11 mouse cellular contexts compared by ENCODE assay signal in the genomic region with DNA sequence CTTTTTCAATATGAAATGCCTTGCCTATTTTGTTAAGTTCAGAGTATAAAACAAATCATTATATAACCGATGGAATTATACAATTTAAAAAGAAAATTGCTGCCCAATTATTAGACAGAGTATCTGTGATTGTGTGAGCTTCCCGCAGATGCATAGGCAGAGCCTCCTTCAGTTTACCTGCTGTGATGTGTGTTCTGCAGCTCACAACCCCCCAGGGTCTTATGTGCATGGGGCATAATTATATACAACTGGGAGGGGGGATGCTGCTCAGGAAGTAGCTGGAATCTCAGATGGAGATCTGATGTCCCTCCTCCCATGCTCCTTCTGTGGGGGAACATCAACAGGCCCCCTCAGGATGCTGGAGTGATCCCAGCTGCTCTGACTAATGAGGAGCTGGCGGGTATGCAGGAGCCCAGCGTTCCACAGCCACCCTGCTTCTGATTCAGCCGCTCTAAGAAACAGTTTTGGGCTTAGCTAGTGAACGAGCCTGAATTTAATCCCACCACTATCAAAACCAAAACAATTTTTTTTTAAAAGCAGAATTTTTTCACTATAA. TPM values are rescaled to one million over a fixed set of nuclear protein-coding genes. Genes with fewer than 3 reads are reported as not detected.
DNase-seq lines count a peak whose midpoint lies in the region; ATAC-seq and TF ChIP-seq lines count a peak whose summit lies in the region.
"Had no signal": no experiment of that assay in that cellular context is flagged by ENCODE, and none has a peak within 500 bp of the region (broad histone marks: within the 10 kb centered on the region; RNA-seq: fewer than 3 reads in every experiment).

No protein-coding gene starts in this region.

- H3K27me3 ChIP-seq in kidney, embryonic 15.5 days = no peaks in the 10 kb centered on the region
- no peaks in the 10 kb centered on the region for H3K27me3 ChIP-seq in kidney, adult 2 months (replicated peaks; ENCODE audit: control insufficient read depth, insufficient read depth, low read length)
- H3K27me3 ChIP-seq in hindbrain, embryonic 12.5 days = no peaks in the 10 kb centered on the region
- no peaks in the 10 kb centered on the region for H3K27me3 ChIP-seq in liver, postnatal 0 days (ENCODE audit: insufficient read depth, low read length)
- H3K27me3 ChIP-seq: embryonic facial prominence, embryonic 13.5 days; limb, embryonic 15.5 days had no signal

- no peaks in the 10 kb centered on the region for H3K9me3 ChIP-seq in kidney, embryonic 15.5 days (replicated peaks)
- no peaks in the 10 kb centered on the region for H3K9me3 ChIP-seq in hindbrain, embryonic 12.5 days (replicated peaks)
- H3K9me3 ChIP-seq in liver, postnatal 0 days (ENCODE audit: low read length) = no peaks in the 10 kb centered on the region
- H3K9me3 ChIP-seq: embryonic facial prominence, embryonic 13.5 days; limb, embryonic 15.5 days had no signal

- peaks cover 9% of the 10 kb centered on the region for H3K36me3 ChIP-seq in kidney, embryonic 15.5 days
- H3K36me3 ChIP-seq in kidney, adult 2 months (ENCODE audit: control insufficient read depth, insufficient read depth, low read length) = no peaks in the 10 kb centered on the region
- H3K36me3 ChIP-seq in hindbrain, embryonic 12.5 days = peaks cover 23% of the 10 kb centered on the region; the same call in 1 of the 2 replicates
- no peaks in the 10 kb centered on the region for H3K36me3 ChIP-seq in liver, postnatal 0 days (replicated peaks; ENCODE audit: insufficient read depth, low read length)

- H3K9ac ChIP-seq in kidney, embryonic 15.5 days = no peak overlapping the region
- H3K9ac ChIP-seq in hindbrain, embryonic 12.5 days = no peak overlapping the region
- no peak overlapping the region for H3K9ac ChIP-seq in liver, postnatal 0 days (replicated peaks)
- H3K9ac ChIP-seq: embryonic facial prominence, embryonic 13.5 days; limb, embryonic 15.5 days had no signal

- 51% methylated on average over 6 of the region's 6 CpGs for WGBS in kidney, embryonic 15.5 days
- 71% methylated on average over 6 of the region's 6 CpGs for WGBS in kidney, adult 2 months
- 57% methylated on average over 6 of the region's 6 CpGs for WGBS in hindbrain, embryonic 12.5 days
- 76% methylated on average over 6 of the region's 6 CpGs for WGBS in liver, postnatal 0 days (ENCODE audit: insufficient replicate concordance)

- no peak for TF ChIP-seq POLR2A in kidney, adult 2 months (IDR thresholded peaks at IDR 0.05; ENCODE audit: low read depth, low read length)

- no peak overlapping the region for H3K4me3 ChIP-seq in kidney, embryonic 15.5 days (replicated peaks)
- no peak overlapping the region for H3K4me3 ChIP-seq in kidney, adult 2 months (ENCODE audit: insufficient read depth, low read depth, low read length)
- no peak overlapping the region for H3K4me3 ChIP-seq in hindbrain, embryonic 12.5 days
- H3K4me3 ChIP-seq in liver, postnatal 0 days (ENCODE audit: low read depth, low read length) = no peak overlapping the region
- H3K4me3 ChIP-seq: embryonic facial prominence, embryonic 13.5 days; limb, embryonic 15.5 days had no signal

- no peak overlapping the region for H3K27ac ChIP-seq in kidney, embryonic 15.5 days
- H3K27ac ChIP-seq in kidney, adult 2 months (ENCODE audit: insufficient read depth, low read depth, low read length) = no peak overlapping the region
- H3K27ac ChIP-seq in hindbrain, embryonic 12.5 days = no peak overlapping the region
- H3K27ac ChIP-seq in liver, postnatal 0 days (ENCODE audit: low read depth) = no peak overlapping the region
- H3K27ac ChIP-seq: embryonic facial prominence, embryonic 13.5 days; limb, embryonic 15.5 days had no signal

- no peak overlapping the region for H3K4me2 ChIP-seq in kidney, embryonic 15.5 days
- no peak overlapping the region for H3K4me2 ChIP-seq in hindbrain, embryonic 12.5 days (replicated peaks)
- no peak overlapping the region for H3K4me2 ChIP-seq in liver, postnatal 0 days (ENCODE audit: low read depth, low read length)
- H3K4me2 ChIP-seq: embryonic facial prominence, embryonic 13.5 days; heart, embryonic 11.5 days; limb, embryonic 15.5 days had no signal

- DNase-seq in kidney, adult 2 months = no peak
- DNase-seq in Muller cell, postnatal 12 days (ENCODE audit: inconsistent ontology term) = peak; percentile 25
- peak; percentile 36 to 49 for DNase-seq in left cerebral cortex, postnatal 36 days (ENCODE audit: low spot score in 2 of 2)
- DNase-seq in spleen, postnatal 36 days (ENCODE audit: low spot score in 2 of 2) = no peak
- no peak for DNase-seq in liver, postnatal 0 days

- intact Hi-C loops in left cerebral cortex, postnatal 36 days (cut with DNase I) = no loop called here

- peak; percentile 58; the same call in 1 of the 2 replicates for ATAC-seq in kidney, embryonic 15.5 days (replicated peaks; ENCODE audit: low FRiP score)
- ATAC-seq in hindbrain, embryonic 12.5 days (ENCODE audit: low FRiP score) = peak; percentile 85
- ATAC-seq in liver, postnatal 0 days = no peak
- no peak for ATAC-seq in erythroblast, adult 5-6 weeks (replicated peaks; ENCODE audit: low FRiP score, poor library complexity, severe bottlenecking)

- no peak for TF ChIP-seq EP300 in liver, postnatal 0 days (IDR thresholded peaks at IDR 0.05; ENCODE audit: low read depth)

- peaks cover 4% of the 10 kb centered on the region; the same call in 1 of the 2 replicates for H3K4me1 ChIP-seq in kidney, embryonic 15.5 days
- peaks cover 10% of the 10 kb centered on the region; the same call in 1 of the 2 replicates for H3K4me1 ChIP-seq in kidney, adult 2 months (ENCODE audit: control insufficient read depth, insufficient read depth, low read length)
- peaks cover 7% of the 10 kb centered on the region; the same call in 1 of the 2 replicates for H3K4me1 ChIP-seq in hindbrain, embryonic 12.5 days
- H3K4me1 ChIP-seq in liver, postnatal 0 days (ENCODE audit: insufficient read depth) = no peaks in the 10 kb centered on the region

- no peak for TF ChIP-seq CTCF in kidney, adult 2 months (conservative IDR thresholded peaks at IDR 0.05; ENCODE audit: insufficient read depth, insufficient read length, low read depth, low read length)
- no peak for TF ChIP-seq CTCF in liver, postnatal 0 days (IDR thresholded peaks at IDR 0.05; ENCODE audit: low read depth)

RNA-seq across cellular contexts. Expression of gene Blzf1, which starts 19.4 kb away (rescaled TPM):
- polyA plus RNA-seq in kidney, embryonic 15.5 days (2015; fragmentation: Nextera tagmentation; extraction: Ambion mirVana) = 30.9 and 32.7 TPM in 2 replicates
- polyA plus RNA-seq in kidney, adult 2 months (2012; rRNA removed) = 5.4 and 6.0 TPM in 2 replicates
- polyA plus RNA-seq in hindbrain, embryonic 12.5 days (2016; fragmentation: Nextera tagmentation; extraction: Ambion mirVana) = 31.0 and 31.3 TPM in 2 replicates
- 10 to 100 TPM; 24.6 to 26.7 TPM for total RNA-seq in left cerebral cortex, postnatal 36 days (2021)
- 9.6 and 9.7 TPM in 2 replicates for polyA plus RNA-seq in liver, postnatal 0 days (2015; fragmentation: Nextera tagmentation; extraction: Ambion mirVana)
- total RNA-seq in erythroblast, adult 5-6 weeks (2015; ENCODE audit: low replicate concordance) = 6.1 and 11.5 TPM in 2 replicates
- 3.2 and 11.4 TPM in 2 replicates for total RNA-seq in erythroblast, adult 5-6 weeks (2017; ENCODE audit: low replicate concordance)

RNA-seq across cellular contexts. Expression of gene Nme7, which starts 22.8 kb away (rescaled TPM):
- 48.6 and 51.2 TPM in 2 replicates for polyA plus RNA-seq in kidney, embryonic 15.5 days (2015; fragmentation: Nextera tagmentation; extraction: Ambion mirVana)
- polyA plus RNA-seq in kidney, adult 2 months (2012; rRNA removed) = 12.8 and 14.8 TPM in 2 replicates
- 29.8 and 32.0 TPM in 2 replicates for polyA plus RNA-seq in hindbrain, embryonic 12.5 days (2016; fragmentation: Nextera tagmentation; extraction: Ambion mirVana)
- 10 to 100 TPM; 24.0 to 26.7 TPM for total RNA-seq in left cerebral cortex, postnatal 36 days (2021)
- 7.2 and 7.6 TPM in 2 replicates for polyA plus RNA-seq in liver, postnatal 0 days (2015; fragmentation: Nextera tagmentation; extraction: Ambion mirVana)
- 13.0 and 22.5 TPM in 2 replicates for total RNA-seq in erythroblast, adult 5-6 weeks (2015; ENCODE audit: low replicate concordance)
- 12.0 and 14.9 TPM in 2 replicates for total RNA-seq in erythroblast, adult 5-6 weeks (2017; ENCODE audit: low replicate concordance)

RNA-seq across cellular contexts. Expression of gene Ccdc181, which starts 51.3 kb away (rescaled TPM):
- 11.0 and 11.4 TPM in 2 replicates for polyA plus RNA-seq in kidney, embryonic 15.5 days (2015; fragmentation: Nextera tagmentation; extraction: Ambion mirVana)
- 6.7 and 8.8 TPM in 2 replicates for polyA plus RNA-seq in kidney, adult 2 months (2012; rRNA removed)
- polyA plus RNA-seq in hindbrain, embryonic 12.5 days (2016; fragmentation: Nextera tagmentation; extraction: Ambion mirVana) = 15.3 and 19.2 TPM in 2 replicates
- total RNA-seq in left cerebral cortex, postnatal 36 days (2021) = 10 to 100 TPM; 23.4 to 24.4 TPM
- 2.6 and 2.7 TPM in 2 replicates for polyA plus RNA-seq in liver, postnatal 0 days (2015; fragmentation: Nextera tagmentation; extraction: Ambion mirVana)
- 3.3 and 4.8 TPM in 2 replicates for total RNA-seq in erythroblast, adult 5-6 weeks (2015; ENCODE audit: low replicate concordance)
- 2.1 and 2.5 TPM in 2 replicates for total RNA-seq in erythroblast, adult 5-6 weeks (2017; ENCODE audit: low replicate concordance)

Comparison
In these comparisons a context has a peak if more than half of its experiments do, and no peak if none do; other contexts are left out.
1. ATAC-seq: peak in kidney, embryonic 15.5 days (single experiment) and hindbrain, embryonic 12.5 days (single experiment); none in liver, postnatal 0 days (single experiment) and erythroblast, adult 5-6 weeks (single experiment).
2. DNase-seq: peak in Muller cell, postnatal 12 days (single experiment) and left cerebral cortex, postnatal 36 days (2 of 2); none in kidney, adult 2 months (single experiment), spleen, postnatal 36 days (0 of 2) and liver, postnatal 0 days (single experiment).